25 mouse cellular contexts compared by ENCODE assay signal in genomic region chr11:82874924-82875323, GRCm38 (mm10). TPM values are rescaled to one million over a fixed set of nuclear protein-coding genes. Genes with fewer than 3 reads are reported as not detected.
A peak's percentile ranks its signal among the peaks of the same experiment; 100 is the strongest.
DNase-seq lines count a peak whose midpoint lies in the region; ATAC-seq and TF ChIP-seq lines count a peak whose summit lies in the region.
"Had no signal": no experiment of that assay in that cellular context is flagged by ENCODE, and none has a peak within 500 bp of the region (broad histone marks: within the 10 kb centered on the region; RNA-seq: fewer than 3 reads in every experiment).

No protein-coding gene starts in this region.

- DNase-seq in heart, adult 9 months (ENCODE audit: low spot score in 2 of 2) = no peak
- peak; percentile 95 for DNase-seq in MEL (ENCODE audit: low read depth, low spot score)
- DNase-seq in hindbrain, embryonic 10.5 days (ENCODE audit: low spot score) = no peak
- no peak for DNase-seq in urinary bladder, adult 2 months (ENCODE audit: low spot score)
- DNase-seq: adrenal gland, adult 2 months; B cell, adult 2 months; cerebellum, adult 9-10 months; forebrain, postnatal 0 days; lung, adult 2 months; lung, postnatal 4 days; midbrain, embryonic 14.5 days; right cerebral cortex, postnatal 25 days; thymus, adult 18-20 months; thymus, postnatal 4 days had no signal

- H3K36me3 ChIP-seq in heart, embryonic 13.5 days = peaks cover 19% of the 10 kb centered on the region
- peaks cover 0 to 11% of the 10 kb centered on the region in 2 experiments; a peak in 2 of 4 replicates for H3K36me3 ChIP-seq in MEL (ENCODE audit: control insufficient read depth in 1 of 2, insufficient read depth in 2 of 2, low read length in 2 of 2)
- H3K36me3 ChIP-seq in liver, embryonic 15.5 days (replicated peaks) = no peaks in the 10 kb centered on the region
- peaks cover 14% of the 10 kb centered on the region for H3K36me3 ChIP-seq in hindbrain, embryonic 10.5 days
- H3K36me3 ChIP-seq: stomach, embryonic 15.5 days had no signal

- WGBS in heart, embryonic 13.5 days = 16% methylated on average over 5 of the region's 5 CpGs
- 16% methylated on average over 5 of the region's 5 CpGs for whole genome bisulfite sequencing in liver, embryonic 15.5 days (ENCODE audit: insufficient replicate concordance)
- WGBS in hindbrain, embryonic 10.5 days = 76% methylated on average over 5 of the region's 5 CpGs

- H3K4me3 ChIP-seq in heart, embryonic 13.5 days = no peak overlapping the region
- H3K4me3 ChIP-seq in MEL (ENCODE audit: control insufficient read depth in 1 of 2, insufficient read depth in 1 of 2, low read depth in 2 of 2, low read length in 2 of 2) = peak overlapping the region; percentile 39 to 49
- H3K4me3 ChIP-seq in liver, embryonic 15.5 days (replicated peaks) = no peak overlapping the region
- no peak overlapping the region for H3K4me3 ChIP-seq in hindbrain, embryonic 10.5 days
- H3K4me3 ChIP-seq: stomach, embryonic 15.5 days had no signal

- H3K27ac ChIP-seq in heart, embryonic 13.5 days (replicated peaks) = 0 out of 2 replicates have a peak overlapping the region, but pooled peaks have one; percentile 34
- peak overlapping the region; percentile 90 for H3K27ac ChIP-seq in MEL (ENCODE audit: control insufficient read depth, low read depth, low read length)
- peak overlapping the region; percentile 58 for H3K27ac ChIP-seq in liver, embryonic 15.5 days (replicated peaks)
- H3K27ac ChIP-seq in hindbrain, embryonic 10.5 days = no peak overlapping the region
- H3K27ac ChIP-seq: hindbrain, postnatal 0 days; stomach, embryonic 15.5 days had no signal

- no peak for TF ChIP-seq CTCF in MEL (IDR thresholded peaks at IDR 0.05 in 2 of 3, conservative IDR thresholded peaks at IDR 0.05 in 1 of 3; ENCODE audit: control insufficient read depth in 1 of 3, insufficient read depth in 1 of 3, low read depth in 2 of 3, low read length in 3 of 3, poor library complexity in 1 of 3, severe bottlenecking in 1 of 3)

- H3K27me3 ChIP-seq in heart, embryonic 13.5 days (replicated peaks) = no peaks in the 10 kb centered on the region
- H3K27me3 ChIP-seq in MEL (ENCODE audit: control insufficient read depth in 1 of 2, insufficient read depth in 2 of 2, low read length in 2 of 2) = no peaks in the 10 kb centered on the region
- H3K27me3 ChIP-seq in liver, embryonic 15.5 days = no peaks in the 10 kb centered on the region
- no peaks in the 10 kb centered on the region for H3K27me3 ChIP-seq in hindbrain, embryonic 10.5 days (ENCODE audit: insufficient read depth, poor library complexity, severe bottlenecking)
- H3K27me3 ChIP-seq: stomach, embryonic 15.5 days had no signal

- peak overlapping the region; percentile 46 for H3K4me2 ChIP-seq in heart, embryonic 13.5 days
- peak overlapping the region; percentile 32 for H3K4me2 ChIP-seq in liver, embryonic 15.5 days
- H3K4me2 ChIP-seq: stomach, embryonic 15.5 days had no signal

- TF ChIP-seq RAD21 in MEL (IDR thresholded peaks at IDR 0.05; ENCODE audit: low read depth, low read length) = no peak

- TF ChIP-seq EP300 in MEL (IDR thresholded peaks at IDR 0.05; ENCODE audit: low read depth in 1 of 2, low read length in 2 of 2) = peak; percentile 70 to 79

- no peak for ATAC-seq in heart, embryonic 13.5 days (ENCODE audit: extremely low read depth, insufficient number of reproducible peaks, low FRiP score, low TSS enrichment)
- peak; percentile 30; the same call in 1 of the 2 replicates for ATAC-seq in erythroblast, adult 5-6 weeks (replicated peaks; ENCODE audit: low FRiP score, poor library complexity, severe bottlenecking)
- ATAC-seq in liver, embryonic 15.5 days (ENCODE audit: insufficient read depth) = no peak
- ATAC-seq: forebrain, postnatal 0 days; hindbrain, postnatal 0 days; intestine, postnatal 0 days had no signal

- H3K9ac ChIP-seq in heart, embryonic 13.5 days = peak overlapping the region; percentile 25; the same call in 1 of the 2 replicates
- peak overlapping the region; percentile 65 for H3K9ac ChIP-seq in MEL (ENCODE audit: control insufficient read depth, low read depth, low read length, poor library complexity, severe bottlenecking)
- H3K9ac ChIP-seq in liver, embryonic 15.5 days = no peak overlapping the region; the same call in 1 of the 2 replicates
- H3K9ac ChIP-seq: forebrain, postnatal 0 days; stomach, embryonic 15.5 days had no signal

- peaks cover 14% of the 10 kb centered on the region; the same call in 1 of the 2 replicates for H3K4me1 ChIP-seq in heart, embryonic 13.5 days
- peaks cover 0 to 10% of the 10 kb centered on the region in 2 experiments; a peak in 3 of 4 replicates for H3K4me1 ChIP-seq in MEL (ENCODE audit: control insufficient read depth in 1 of 2, insufficient read depth in 2 of 2, low read length in 2 of 2)
- H3K4me1 ChIP-seq in liver, embryonic 15.5 days (replicated peaks) = peaks cover 15% of the 10 kb centered on the region
- H3K4me1 ChIP-seq in hindbrain, embryonic 10.5 days (replicated peaks) = peaks cover 11% of the 10 kb centered on the region
- H3K4me1 ChIP-seq: stomach, embryonic 15.5 days had no signal

- H3K9me3 ChIP-seq in heart, embryonic 13.5 days = no peaks in the 10 kb centered on the region
- H3K9me3 ChIP-seq in MEL (replicated peaks; ENCODE audit: insufficient read depth, low read length) = no peaks in the 10 kb centered on the region
- no peaks in the 10 kb centered on the region for H3K9me3 ChIP-seq in liver, embryonic 15.5 days (replicated peaks)
- no peaks in the 10 kb centered on the region for H3K9me3 ChIP-seq in hindbrain, embryonic 10.5 days
- H3K9me3 ChIP-seq: stomach, embryonic 15.5 days had no signal

- H3K79me2 ChIP-seq in MEL (ENCODE audit: control insufficient read depth, insufficient read depth, low read length, poor library complexity) = peaks cover 10% of the 10 kb centered on the region

- TF ChIP-seq POLR2A in MEL (IDR thresholded peaks at IDR 0.05; ENCODE audit: control insufficient read depth in 1 of 2, insufficient read depth in 1 of 2, low read depth in 1 of 2, low read length in 2 of 2, poor library complexity in 1 of 2) = peak in 1 of 2 experiments; percentile 45; a peak in 2 of 4 replicates

RNA-seq across cellular contexts. Expression of gene Rffl, which starts 3.9 kb away (rescaled TPM):
- 4.7 and 5.3 TPM in 2 replicates for polyA plus RNA-seq in heart, embryonic 13.5 days (2015; fragmentation: Nextera tagmentation; extraction: Ambion mirVana)
- 15.5 and 17.8 TPM in 2 replicates for total RNA-seq in MEL (2012; rRNA removed)
- polyA plus RNA-seq in MEL (2012; ENCODE audit: insufficient read depth in 1 of 2, insufficient read length in 2 of 2, low read depth in 1 of 2, low replicate concordance in 2 of 2, missing spikeins in 1 of 2) = 10 to 100 TPM in 1 of 2 experiments, not detected in 1; 15.2 TPM
- total RNA-seq in erythroblast, adult 5-6 weeks (2015; ENCODE audit: low replicate concordance) = 79.9 and 88.6 TPM in 2 replicates
- total RNA-seq in erythroblast, adult 5-6 weeks (2017; ENCODE audit: low replicate concordance) = 115 TPM in 2 replicates
- 24.5 and 26.0 TPM in 2 replicates for polyA plus RNA-seq in liver, embryonic 15.5 days (2015; fragmentation: Nextera tagmentation; extraction: Ambion mirVana)
- 7.4 and 11.0 TPM in 2 replicates for polyA plus RNA-seq in hindbrain, embryonic 10.5 days (2016; fragmentation: Nextera tagmentation; extraction: Ambion mirVana)
- 13.7 and 14.6 TPM in 2 replicates for polyA plus RNA-seq in urinary bladder, adult 2 months (2012; rRNA removed)

RNA-seq across cellular contexts. Expression of gene Rad51d, which starts 15.5 kb away (rescaled TPM):
- 12.2 and 12.4 TPM in 2 replicates for polyA plus RNA-seq in heart, embryonic 13.5 days (2015; fragmentation: Nextera tagmentation; extraction: Ambion mirVana)
- total RNA-seq in MEL (2012; rRNA removed) = 21.1 and 25.6 TPM in 2 replicates
- polyA plus RNA-seq in MEL (2012; ENCODE audit: insufficient read depth in 1 of 2, insufficient read length in 2 of 2, low read depth in 1 of 2, low replicate concordance in 2 of 2, missing spikeins in 1 of 2) = 10 to 100 TPM in 1 of 2 experiments, not detected in 1; 30.0 TPM
- 1.5 and 10.0 TPM in 2 replicates for total RNA-seq in erythroblast, adult 5-6 weeks (2015; ENCODE audit: low replicate concordance)
- 2.5 and 2.6 TPM in 2 replicates for total RNA-seq in erythroblast, adult 5-6 weeks (2017; ENCODE audit: low replicate concordance)
- 5.6 and 6.2 TPM in 2 replicates for polyA plus RNA-seq in liver, embryonic 15.5 days (2015; fragmentation: Nextera tagmentation; extraction: Ambion mirVana)
- polyA plus RNA-seq in hindbrain, embryonic 10.5 days (2016; fragmentation: Nextera tagmentation; extraction: Ambion mirVana) = 15.1 and 17.3 TPM in 2 replicates
- polyA plus RNA-seq in urinary bladder, adult 2 months (2012; rRNA removed) = 18.0 and 18.6 TPM in 2 replicates

RNA-seq across cellular contexts. Expression of gene Fndc8, which starts 17.0 kb away (rescaled TPM):
- 0.07 and 0.22 TPM in 2 replicates for polyA plus RNA-seq in heart, embryonic 13.5 days (2015; fragmentation: Nextera tagmentation; extraction: Ambion mirVana)
- total RNA-seq in MEL (2012; rRNA removed) = 0.07 and 0.15 TPM in 2 replicates
- polyA plus RNA-seq in MEL (2012; ENCODE audit: insufficient read depth in 1 of 2, insufficient read length in 2 of 2, low read depth in 1 of 2, low replicate concordance in 2 of 2, missing spikeins in 1 of 2) = under 1 TPM in 1 of 2 experiments, not detected in 1; 0.72 TPM
- not detected in 2 replicates for total RNA-seq in erythroblast, adult 5-6 weeks (2015; ENCODE audit: low replicate concordance)
- not detected in 2 replicates for total RNA-seq in erythroblast, adult 5-6 weeks (2017; ENCODE audit: low replicate concordance)
- 0.07 and 0.18 TPM in 2 replicates for polyA plus RNA-seq in liver, embryonic 15.5 days (2015; fragmentation: Nextera tagmentation; extraction: Ambion mirVana)
- polyA plus RNA-seq in hindbrain, embryonic 10.5 days (2016; fragmentation: Nextera tagmentation; extraction: Ambion mirVana) = 0.19 and 0.31 TPM in 2 replicates
- 0.04 and 0.06 TPM in 2 replicates for polyA plus RNA-seq in urinary bladder, adult 2 months (2012; rRNA removed)
- total RNA-seq: common myeloid progenitor, adult 5-6 weeks; forebrain, postnatal 0 days; gastrocnemius, adult 18-20 months; granulocyte monocyte progenitor cell, adult 5-6 weeks; hematopoietic stem cell, adult 5-6 weeks; hindbrain, postnatal 0 days; layer of hippocampus, postnatal 14 days had no signal

RNA-seq across cellular contexts. Expression of gene Nle1, which starts 33.3 kb away (rescaled TPM):
- 20.9 and 21.2 TPM in 2 replicates for polyA plus RNA-seq in heart, embryonic 13.5 days (2015; fragmentation: Nextera tagmentation; extraction: Ambion mirVana)
- total RNA-seq in MEL (2012; rRNA removed) = 79.6 and 97.3 TPM in 2 replicates
- polyA plus RNA-seq in MEL (2012; ENCODE audit: insufficient read depth in 1 of 2, insufficient read length in 2 of 2, low read depth in 1 of 2, low replicate concordance in 2 of 2, missing spikeins in 1 of 2) = 100 to 1,000 TPM in 1 of 2 experiments, not detected in 1; 103 TPM
- 3.3 and 5.8 TPM in 2 replicates for total RNA-seq in erythroblast, adult 5-6 weeks (2015; ENCODE audit: low replicate concordance)
- 1.5 and 6.5 TPM in 2 replicates for total RNA-seq in erythroblast, adult 5-6 weeks (2017; ENCODE audit: low replicate concordance)
- polyA plus RNA-seq in liver, embryonic 15.5 days (2015; fragmentation: Nextera tagmentation; extraction: Ambion mirVana) = 12.4 and 13.6 TPM in 2 replicates
- 37.0 and 41.3 TPM in 2 replicates for polyA plus RNA-seq in hindbrain, embryonic 10.5 days (2016; fragmentation: Nextera tagmentation; extraction: Ambion mirVana)
- polyA plus RNA-seq in urinary bladder, adult 2 months (2012; rRNA removed) = 26.2 and 33.7 TPM in 2 replicates

RNA-seq across cellular contexts. Expression of gene Unc45b, which starts 35.4 kb away (rescaled TPM):
- 157 and 170 TPM in 2 replicates for polyA plus RNA-seq in heart, embryonic 13.5 days (2015; fragmentation: Nextera tagmentation; extraction: Ambion mirVana)
- 0.08 TPM in 1 of 2 replicates, not detected in the other for total RNA-seq in MEL (2012; rRNA removed)
- under 1 TPM in 1 of 2 experiments, not detected in 1; 0.29 TPM for polyA plus RNA-seq in MEL (2012; ENCODE audit: insufficient read depth in 1 of 2, insufficient read length in 2 of 2, low read depth in 1 of 2, low replicate concordance in 2 of 2, missing spikeins in 1 of 2)
- not detected in 2 replicates for total RNA-seq in erythroblast, adult 5-6 weeks (2015; ENCODE audit: low replicate concordance)
- not detected in 2 replicates for total RNA-seq in erythroblast, adult 5-6 weeks (2017; ENCODE audit: low replicate concordance)
- 1.7 TPM in 2 replicates for polyA plus RNA-seq in liver, embryonic 15.5 days (2015; fragmentation: Nextera tagmentation; extraction: Ambion mirVana)
- 0.22 and 0.60 TPM in 2 replicates for polyA plus RNA-seq in hindbrain, embryonic 10.5 days (2016; fragmentation: Nextera tagmentation; extraction: Ambion mirVana)
- polyA plus RNA-seq in urinary bladder, adult 2 months (2012; rRNA removed) = 4.4 and 6.7 TPM in 2 replicates
- total RNA-seq: common myeloid progenitor, adult 5-6 weeks; granulocyte monocyte progenitor cell, adult 5-6 weeks had no signal

Comparison
In these comparisons a context has a peak if more than half of its experiments do, and no peak if none do; other contexts are left out.
1. H3K4me3 ChIP-seq: peak in MEL (2 of 2); none in heart, embryonic 13.5 days (single experiment), liver, embryonic 15.5 days (single experiment) and hindbrain, embryonic 10.5 days (single experiment).